8 mouse cellular contexts compared by ENCODE assay signal in genomic region chr5:120302307-120302706, GRCm38 (mm10).
DNase-seq lines count a peak whose midpoint lies in the region; ATAC-seq and TF ChIP-seq lines count a peak whose summit lies in the region.

No protein-coding gene starts in this region.

- peaks cover 76% of the 10 kb centered on the region for H3K27me3 ChIP-seq in heart, embryonic 11.5 days (ENCODE audit: control insufficient read depth, insufficient read depth, low read length)
- H3K27me3 ChIP-seq in E14TG2a.4 (ENCODE audit: insufficient read depth, low read length) = peaks cover 68% of the 10 kb centered on the region
- peaks cover 14% of the 10 kb centered on the region; the same call in 1 of the 2 replicates for H3K27me3 ChIP-seq in forebrain, embryonic 16.5 days (replicated peaks; ENCODE audit: control insufficient read depth, insufficient read depth, low read length)
- peaks cover 84% of the 10 kb centered on the region for H3K27me3 ChIP-seq in midbrain, embryonic 11.5 days (ENCODE audit: control insufficient read depth, insufficient read depth, low read length)

- H3K4me2 ChIP-seq in heart, embryonic 11.5 days = peak overlapping the region; percentile 65
- peak overlapping the region; percentile 61 for H3K4me2 ChIP-seq in forebrain, embryonic 16.5 days (ENCODE audit: low read length)
- H3K4me2 ChIP-seq in midbrain, embryonic 11.5 days = peak overlapping the region; percentile 46

- no peak for TF ChIP-seq CTCF in E14TG2a.4 (conservative IDR thresholded peaks at IDR 0.05; ENCODE audit: low read length)

- no peaks in the 10 kb centered on the region for H3K36me3 ChIP-seq in heart, embryonic 11.5 days (ENCODE audit: control insufficient read depth, insufficient read depth, low read length)
- H3K36me3 ChIP-seq in E14TG2a.4 (ENCODE audit: insufficient read depth, low read length) = no peaks in the 10 kb centered on the region
- no peaks in the 10 kb centered on the region for H3K36me3 ChIP-seq in forebrain, embryonic 16.5 days (ENCODE audit: control insufficient read depth, insufficient read depth)
- no peaks in the 10 kb centered on the region for H3K36me3 ChIP-seq in midbrain, embryonic 11.5 days (ENCODE audit: control insufficient read depth, insufficient read depth, low read length)

- no peak overlapping the region for H3K27ac ChIP-seq in heart, embryonic 11.5 days (ENCODE audit: low read depth, low read length)
- H3K27ac ChIP-seq in forebrain, embryonic 16.5 days (ENCODE audit: low read length) = no peak overlapping the region
- no peak overlapping the region; the same call in 1 of the 2 replicates for H3K27ac ChIP-seq in midbrain, embryonic 11.5 days (ENCODE audit: low read depth, low read length)

- no peaks in the 10 kb centered on the region for H3K9me3 ChIP-seq in heart, embryonic 11.5 days (replicated peaks; ENCODE audit: control insufficient read depth, low read length)
- no peaks in the 10 kb centered on the region for H3K9me3 ChIP-seq in E14TG2a.4 (ENCODE audit: low read length)
- no peaks in the 10 kb centered on the region for H3K9me3 ChIP-seq in forebrain, embryonic 16.5 days (ENCODE audit: control insufficient read depth, low read length)
- no peaks in the 10 kb centered on the region for H3K9me3 ChIP-seq in midbrain, embryonic 11.5 days (ENCODE audit: control insufficient read depth, low read length)

- peaks cover 6% of the 10 kb centered on the region; the same call in 1 of the 2 replicates for H3K4me1 ChIP-seq in heart, embryonic 11.5 days (ENCODE audit: control insufficient read depth, insufficient read depth, low read length)
- H3K4me1 ChIP-seq in E14TG2a.4 (replicated peaks; ENCODE audit: low read depth, low read length) = peaks cover 69% of the 10 kb centered on the region
- peaks cover 20% of the 10 kb centered on the region for H3K4me1 ChIP-seq in forebrain, embryonic 16.5 days (replicated peaks; ENCODE audit: control insufficient read depth, insufficient read depth, low read length)
- peaks cover 21% of the 10 kb centered on the region for H3K4me1 ChIP-seq in midbrain, embryonic 11.5 days (ENCODE audit: control insufficient read depth, insufficient read depth, low read length)

- DNase-seq in heart, postnatal 36 days = no peak
- peak; percentile 94 for DNase-seq in midbrain, embryonic 11.5 days (ENCODE audit: low spot score, missing footprints)
- DNase-seq in spleen, postnatal 36 days (ENCODE audit: low spot score in 2 of 2) = no peak
- no peak for DNase-seq in layer of hippocampus, adult 9-11 months
- DNase-seq in right cerebral cortex, postnatal 14 days = no peak

- peak overlapping the region; percentile 36 for H3K4me3 ChIP-seq in heart, embryonic 11.5 days (ENCODE audit: low read depth, low read length)
- H3K4me3 ChIP-seq in E14TG2a.4 (replicated peaks; ENCODE audit: low read length) = peak overlapping the region; percentile 72
- peak overlapping the region; percentile 40 for H3K4me3 ChIP-seq in forebrain, embryonic 16.5 days (replicated peaks; ENCODE audit: low read length)
- H3K4me3 ChIP-seq in midbrain, embryonic 11.5 days (ENCODE audit: low read depth, low read length) = peak overlapping the region; percentile 22

- no peak for ATAC-seq in heart, embryonic 11.5 days (replicated peaks; ENCODE audit: insufficient number of reproducible peaks, low FRiP score, low TSS enrichment)
- ATAC-seq in forebrain, embryonic 16.5 days = peak; percentile 41; the same call in 1 of the 2 replicates
- ATAC-seq in midbrain, embryonic 11.5 days (ENCODE audit: low FRiP score) = peak; percentile 54; the same call in 1 of the 2 replicates

- intact Hi-C loops in heart, postnatal 36 days (cut with DNase I) = no loop called here

- WGBS in heart, embryonic 11.5 days (ENCODE audit: insufficient replicate concordance) = 3% methylated on average over 39 of the region's 47 CpGs
- 3% methylated on average over 45 of the region's 47 CpGs for WGBS in forebrain, embryonic 16.5 days
- 1% methylated on average over 47 of the region's 47 CpGs for WGBS in midbrain, embryonic 11.5 days

- H3K9ac ChIP-seq in heart, embryonic 11.5 days (ENCODE audit: low read depth, low read length) = no peak overlapping the region
- peak overlapping the region; percentile 57 for H3K9ac ChIP-seq in forebrain, embryonic 16.5 days (replicated peaks; ENCODE audit: low read depth, low read length)
- peak overlapping the region; percentile 60 for H3K9ac ChIP-seq in midbrain, embryonic 11.5 days (ENCODE audit: low read length)

Comparison
In these comparisons a context has a peak if more than half of its experiments do, and no peak if none do; other contexts are left out.
1. H3K4me3 ChIP-seq: peak in every context shown above with its lines; median percentile 72 in E14TG2a.4; 40 in forebrain, embryonic 16.5 days; 36 in heart, embryonic 11.5 days; 22 in midbrain, embryonic 11.5 days.